Mouse (Mus musculus): ENCODE data around the gene Spag9. TPM values are rescaled to one million over a fixed set of nuclear protein-coding genes. Genes with fewer than 3 reads are reported as not detected.
"Not testable (repeated sequence)": the region's sequence is repeated elsewhere in the genome, so short reads cannot be mapped to it uniquely, and the experiment has no call there.

The Spag9 gene
- polyA plus RNA-seq, 1 experiment from 2014 or later: 82.7 TPM

DNA sequence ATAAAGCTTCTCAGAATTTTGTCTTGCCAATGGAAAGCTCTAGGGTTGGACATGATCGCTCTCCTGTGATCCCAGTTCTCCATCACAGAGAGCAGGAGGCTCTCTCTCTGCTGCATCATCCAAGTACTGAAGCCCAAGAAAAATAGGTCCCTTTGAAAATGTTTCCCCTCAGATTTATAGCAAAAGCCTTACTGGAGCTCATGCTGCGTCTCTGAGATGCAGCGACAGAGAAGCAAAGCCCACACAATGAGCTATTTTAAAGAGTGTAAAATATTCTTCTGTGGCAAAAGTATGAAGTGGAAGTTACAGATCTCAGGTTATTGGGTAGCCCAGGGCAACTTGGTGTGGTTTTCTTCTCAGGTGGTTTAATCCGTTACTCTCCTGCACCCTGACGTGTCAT is 68.0 kb downstream of the Spag9 start:
- no peak overlapping the region for H3K27ac ChIP-seq (ENCODE audit: low read length)
- no peak overlapping the region for H3K9ac ChIP-seq (ENCODE audit: low read depth, low read length)
- H3K4me3 ChIP-seq (ENCODE audit: low read depth, low read length): no peak overlapping the region
- no peaks in the 10 kb centered on the region for H3K9me3 ChIP-seq (replicated peaks; ENCODE audit: control insufficient read depth, low read length, poor library complexity, severe bottlenecking)
- no peaks in the 10 kb centered on the region for H3K27me3 ChIP-seq (ENCODE audit: control insufficient read depth, insufficient read depth, low read depth, low read length)
- H3K4me2 ChIP-seq (ENCODE audit: low read length): no peak overlapping the region
- ATAC-seq: no peak
- 96% methylated on average over 5 of the region's 5 CpGs for WGBS
- peaks cover 8% of the 10 kb centered on the region for H3K36me3 ChIP-seq (ENCODE audit: control insufficient read depth, insufficient read depth, low read length)
- H3K4me1 ChIP-seq (ENCODE audit: control insufficient read depth, insufficient read depth, low read length): no peaks in the 10 kb centered on the region

DNA sequence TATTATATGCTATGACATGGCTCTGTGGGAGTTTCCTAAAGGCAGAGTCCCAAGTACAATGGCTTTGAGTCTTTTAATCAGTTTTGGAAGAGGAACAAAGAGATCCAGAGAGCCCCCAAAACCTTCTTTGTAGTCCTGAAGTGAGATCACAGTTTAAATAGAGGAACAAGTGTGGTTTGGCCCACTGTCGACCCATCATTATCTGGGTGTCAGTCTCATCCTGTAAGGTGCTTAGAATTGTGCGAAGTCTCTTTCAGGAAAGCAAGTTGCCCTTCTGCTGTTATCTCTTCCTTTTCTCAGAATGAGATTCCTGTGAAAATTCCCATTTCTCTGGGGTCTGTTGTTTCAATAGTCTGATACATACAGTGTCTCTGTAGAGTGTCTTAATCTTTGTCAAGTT is 74.6 kb downstream of the Spag9 start:
- Histone ChIP-seq H3K27ac (ENCODE audit: low read length) (no peak overlapping the region), H3K36me3 (ENCODE audit: control insufficient read depth, insufficient read depth, low read length) (peaks cover 6% of the 10 kb centered on the region), H3K4me1 (ENCODE audit: control insufficient read depth, insufficient read depth, low read length) (no peaks in the 10 kb centered on the region), H3K9me3 (replicated peaks; ENCODE audit: control insufficient read depth, low read length, poor library complexity, severe bottlenecking) (no peaks in the 10 kb centered on the region), H3K4me3 (ENCODE audit: low read depth, low read length) (no peak overlapping the region), H3K4me2 (ENCODE audit: low read length) (no peak overlapping the region), H3K27me3 (ENCODE audit: control insufficient read depth, insufficient read depth, low read depth, low read length) (no peaks in the 10 kb centered on the region), H3K9ac (ENCODE audit: low read depth, low read length) (no peak overlapping the region)
- WGBS: 80% methylated on average over 2 of the region's 2 CpGs
- no peak for ATAC-seq

DNA sequence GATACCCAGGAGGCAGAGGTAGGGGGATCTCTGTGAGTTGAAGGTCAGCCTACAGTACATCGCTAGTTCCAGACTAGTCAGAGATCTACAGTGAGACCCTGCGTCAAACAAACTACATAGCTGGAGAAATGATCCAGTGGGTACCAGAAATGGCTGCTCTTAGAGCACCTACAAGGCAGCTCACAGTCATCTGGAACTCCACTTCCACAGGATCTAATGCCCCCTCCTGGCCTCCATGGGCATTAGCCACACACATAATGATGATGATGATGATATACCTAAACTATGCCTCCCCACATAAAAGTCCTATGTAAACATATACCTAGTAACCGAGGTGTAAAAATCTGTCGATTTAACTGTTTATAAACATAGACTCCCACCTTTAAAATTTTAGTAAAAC is 77.4 kb downstream of the Spag9 start:
- Histone ChIP-seq H3K4me2 (ENCODE audit: low read length) (no peak overlapping the region), H3K9me3 (replicated peaks; ENCODE audit: control insufficient read depth, low read length, poor library complexity, severe bottlenecking) (no peaks in the 10 kb centered on the region), H3K9ac (ENCODE audit: low read depth, low read length) (no peak overlapping the region), H3K4me3 (ENCODE audit: low read depth, low read length) (no peak overlapping the region), H3K27me3 (ENCODE audit: control insufficient read depth, insufficient read depth, low read depth, low read length) (no peaks in the 10 kb centered on the region), H3K27ac (ENCODE audit: low read length) (no peak overlapping the region), H3K36me3 (ENCODE audit: control insufficient read depth, insufficient read depth, low read length) (peaks cover 9% of the 10 kb centered on the region), H3K4me1 (ENCODE audit: control insufficient read depth, insufficient read depth, low read length) (no peaks in the 10 kb centered on the region)
- no peak for ATAC-seq
- WGBS: 86% methylated on average over 4 of the region's 4 CpGs

DNA sequence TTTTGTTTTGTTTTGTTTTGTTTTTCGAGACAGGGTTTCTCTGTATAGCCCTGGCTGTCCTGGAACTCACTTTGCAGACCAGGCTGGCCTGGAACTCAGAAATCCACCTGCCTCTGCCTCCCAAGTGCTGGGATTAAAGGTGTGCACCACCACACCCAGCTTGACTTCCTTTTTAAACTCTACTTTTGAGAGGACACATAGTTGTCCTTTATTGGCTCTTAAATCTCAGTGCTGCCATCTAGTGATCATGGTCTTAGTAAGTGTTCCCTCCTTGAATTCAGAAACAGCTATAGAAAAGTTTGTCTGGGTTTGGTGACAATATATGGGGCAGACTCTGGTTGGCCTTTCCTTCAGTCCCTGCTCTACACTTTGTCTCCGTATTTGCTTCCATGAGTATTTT is 91.1 kb downstream of the Spag9 start:
- H3K4me3 ChIP-seq (ENCODE audit: low read depth, low read length); H3K9ac ChIP-seq (ENCODE audit: low read depth, low read length); H3K27ac ChIP-seq (ENCODE audit: low read length); H3K9me3 ChIP-seq (replicated peaks; ENCODE audit: control insufficient read depth, low read length, poor library complexity, severe bottlenecking); ATAC-seq; H3K4me2 ChIP-seq (ENCODE audit: low read length); H3K4me1 ChIP-seq (ENCODE audit: control insufficient read depth, insufficient read depth, low read length); H3K27me3 ChIP-seq (ENCODE audit: control insufficient read depth, insufficient read depth, low read depth, low read length): not testable (repeated sequence)
- peaks cover 47% of the 10 kb centered on the region for H3K36me3 ChIP-seq (ENCODE audit: control insufficient read depth, insufficient read depth, low read length)
- 91% methylated on average over 2 of the region's 2 CpGs for WGBS

DNA sequence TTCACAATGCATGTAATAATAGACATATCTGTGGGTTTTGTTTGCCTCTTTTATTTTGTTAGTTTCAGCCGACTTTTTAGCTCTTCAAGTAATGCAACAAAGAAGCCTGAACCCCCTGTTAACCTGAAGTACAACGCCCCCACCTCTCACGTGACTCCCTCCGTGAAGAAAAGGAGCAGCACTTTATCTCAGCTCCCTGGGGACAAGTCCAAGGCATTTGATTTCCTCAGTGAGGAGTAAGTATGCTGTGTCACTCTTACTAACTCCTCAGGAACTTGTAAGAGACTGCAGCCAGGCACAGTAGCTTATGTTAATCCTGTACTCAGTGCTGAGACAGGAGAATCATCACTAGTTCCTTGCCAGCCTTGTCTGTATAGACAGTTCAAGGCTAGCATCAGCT is 94.6 kb downstream of the Spag9 start:
- no peak overlapping the region for H3K9ac ChIP-seq (ENCODE audit: low read depth, low read length)
- H3K4me1 ChIP-seq (ENCODE audit: control insufficient read depth, insufficient read depth, low read length): no peaks in the 10 kb centered on the region
- peaks cover 43% of the 10 kb centered on the region for H3K36me3 ChIP-seq (ENCODE audit: control insufficient read depth, insufficient read depth, low read length)
- H3K27me3 ChIP-seq (ENCODE audit: control insufficient read depth, insufficient read depth, low read depth, low read length): no peaks in the 10 kb centered on the region
- H3K4me2 ChIP-seq (ENCODE audit: low read length): no peak overlapping the region
- H3K4me3 ChIP-seq (ENCODE audit: low read depth, low read length): no peak overlapping the region
- no peak overlapping the region for H3K27ac ChIP-seq (ENCODE audit: low read length)
- WGBS: 79% methylated on average over 4 of the region's 4 CpGs
- ATAC-seq: no peak
- H3K9me3 ChIP-seq (replicated peaks; ENCODE audit: control insufficient read depth, low read length, poor library complexity, severe bottlenecking): no peaks in the 10 kb centered on the region

DNA sequence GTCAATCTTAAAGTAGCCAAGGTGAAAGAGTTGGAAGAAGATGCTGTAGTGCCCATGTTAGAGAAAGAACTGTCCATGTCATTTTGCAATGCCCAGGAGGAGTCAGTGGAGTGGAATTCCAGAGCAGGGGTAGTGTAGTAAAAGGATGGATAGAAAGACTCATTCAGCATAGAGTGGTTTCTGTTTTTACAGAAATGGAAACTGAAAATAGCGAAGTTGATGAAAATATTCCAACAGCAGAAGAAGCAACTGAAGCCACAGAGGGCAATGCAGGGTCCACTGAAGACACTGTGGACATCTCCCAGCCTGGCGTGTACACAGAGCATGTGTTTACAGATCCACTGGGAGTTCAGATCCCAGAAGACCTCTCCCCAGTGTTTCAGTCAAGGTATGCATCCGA is 101.6 kb downstream of the Spag9 start:
- no peak overlapping the region for H3K9ac ChIP-seq (ENCODE audit: low read depth, low read length)
- H3K27me3 ChIP-seq (ENCODE audit: control insufficient read depth, insufficient read depth, low read depth, low read length): no peaks in the 10 kb centered on the region
- ATAC-seq: no peak
- H3K36me3 ChIP-seq (ENCODE audit: control insufficient read depth, insufficient read depth, low read length): peaks cover 36% of the 10 kb centered on the region
- no peaks in the 10 kb centered on the region for H3K4me1 ChIP-seq (ENCODE audit: control insufficient read depth, insufficient read depth, low read length)
- H3K9me3 ChIP-seq (replicated peaks; ENCODE audit: control insufficient read depth, low read length, poor library complexity, severe bottlenecking): no peaks in the 10 kb centered on the region
- H3K4me3 ChIP-seq (ENCODE audit: low read depth, low read length): no peak overlapping the region
- WGBS: 92% methylated on average over 3 of the region's 3 CpGs
- H3K27ac ChIP-seq (ENCODE audit: low read length): no peak overlapping the region
- no peak overlapping the region for H3K4me2 ChIP-seq (ENCODE audit: low read length)

DNA sequence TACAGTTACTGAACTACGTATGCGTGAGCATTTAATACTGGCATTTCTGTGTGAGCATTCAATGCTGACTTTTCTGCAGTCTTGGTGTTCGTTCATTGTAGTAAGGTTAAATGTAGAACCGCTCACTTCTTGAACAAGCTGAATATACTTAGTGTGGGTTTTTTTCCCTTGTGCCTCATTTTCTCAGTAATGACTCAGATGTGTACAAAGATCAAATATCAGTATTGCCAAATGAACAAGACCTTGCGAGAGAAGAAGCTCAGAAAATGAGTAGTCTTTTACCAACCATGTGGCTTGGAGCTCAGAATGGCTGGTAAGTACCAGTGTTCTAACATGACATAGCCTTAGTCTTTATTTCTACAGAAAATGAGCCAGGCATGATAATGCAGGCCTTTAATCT is 102.9 kb downstream of the Spag9 start:
- Histone ChIP-seq H3K4me1 (ENCODE audit: control insufficient read depth, insufficient read depth, low read length) (no peaks in the 10 kb centered on the region), H3K4me2 (ENCODE audit: low read length) (no peak overlapping the region), H3K4me3 (ENCODE audit: low read depth, low read length) (no peak overlapping the region), H3K27ac (ENCODE audit: low read length) (no peak overlapping the region), H3K9ac (ENCODE audit: low read depth, low read length) (no peak overlapping the region), H3K36me3 (ENCODE audit: control insufficient read depth, insufficient read depth, low read length) (peaks cover 32% of the 10 kb centered on the region), H3K9me3 (replicated peaks; ENCODE audit: control insufficient read depth, low read length, poor library complexity, severe bottlenecking) (no peaks in the 10 kb centered on the region), H3K27me3 (ENCODE audit: control insufficient read depth, insufficient read depth, low read depth, low read length) (no peaks in the 10 kb centered on the region)
- no peak for ATAC-seq
- 97% methylated on average over 5 of the region's 5 CpGs for WGBS

DNA sequence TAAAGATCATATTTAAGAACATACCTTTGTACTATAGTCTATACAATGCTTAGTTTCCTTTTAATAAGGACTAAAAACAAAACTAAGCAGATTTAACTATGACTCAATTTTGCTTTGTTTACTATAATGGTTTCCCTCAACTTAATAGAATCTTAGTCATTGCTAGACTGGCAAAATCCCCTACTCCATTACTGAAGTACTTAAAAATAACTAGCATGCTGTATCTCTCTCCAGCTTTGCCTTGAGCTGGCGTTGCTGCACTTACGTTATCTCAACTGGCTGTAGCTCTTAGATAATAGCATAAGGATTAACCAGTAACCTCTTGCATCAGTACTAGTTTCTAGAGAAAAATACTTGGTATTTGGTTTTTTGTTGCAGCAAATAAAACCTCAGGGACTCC is 117.9 kb downstream of the Spag9 start:
- no peak overlapping the region for H3K4me2 ChIP-seq (ENCODE audit: low read length)
- H3K27me3 ChIP-seq (ENCODE audit: control insufficient read depth, insufficient read depth, low read depth, low read length): no peaks in the 10 kb centered on the region
- no peak overlapping the region for H3K27ac ChIP-seq (ENCODE audit: low read length)
- 96% methylated on average over 2 of the region's 2 CpGs for WGBS
- H3K4me1 ChIP-seq (ENCODE audit: control insufficient read depth, insufficient read depth, low read length): no peaks in the 10 kb centered on the region
- no peak overlapping the region for H3K9ac ChIP-seq (ENCODE audit: low read depth, low read length)
- H3K9me3 ChIP-seq (replicated peaks; ENCODE audit: control insufficient read depth, low read length, poor library complexity, severe bottlenecking): no peaks in the 10 kb centered on the region
- H3K36me3 ChIP-seq (ENCODE audit: control insufficient read depth, insufficient read depth, low read length): peaks cover 41% of the 10 kb centered on the region
- ATAC-seq: no peak
- no peak overlapping the region for H3K4me3 ChIP-seq (ENCODE audit: low read depth, low read length)

DNA sequence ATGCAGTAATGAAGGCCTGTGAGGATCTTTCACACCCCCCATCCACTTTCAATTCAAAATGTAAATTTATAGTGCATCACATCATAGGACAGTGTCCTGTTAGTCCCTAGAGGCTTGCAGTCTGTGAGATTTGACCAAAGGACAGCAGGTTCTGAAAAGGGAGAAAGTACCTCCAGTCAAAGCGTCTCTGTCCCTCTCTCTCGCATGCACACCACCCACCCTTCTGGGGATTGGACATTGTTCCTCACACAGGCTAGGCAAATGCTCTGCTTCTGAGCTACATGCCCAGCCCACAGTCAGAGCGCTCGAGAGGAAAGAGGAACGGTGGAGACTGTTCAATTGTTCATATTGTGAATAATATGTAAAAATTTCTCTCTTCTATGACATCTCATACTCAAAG is 119.5 kb downstream of the Spag9 start:
- no peak overlapping the region for H3K27ac ChIP-seq (ENCODE audit: low read length)
- 97% methylated on average over 5 of the region's 5 CpGs for WGBS
- ATAC-seq: no peak
- peaks cover 35% of the 10 kb centered on the region for H3K36me3 ChIP-seq (ENCODE audit: control insufficient read depth, insufficient read depth, low read length)
- no peaks in the 10 kb centered on the region for H3K9me3 ChIP-seq (replicated peaks; ENCODE audit: control insufficient read depth, low read length, poor library complexity, severe bottlenecking)
- H3K27me3 ChIP-seq (ENCODE audit: control insufficient read depth, insufficient read depth, low read depth, low read length): no peaks in the 10 kb centered on the region
- H3K9ac ChIP-seq (ENCODE audit: low read depth, low read length): no peak overlapping the region
- no peak overlapping the region for H3K4me2 ChIP-seq (ENCODE audit: low read length)
- no peak overlapping the region for H3K4me3 ChIP-seq (ENCODE audit: low read depth, low read length)
- no peaks in the 10 kb centered on the region for H3K4me1 ChIP-seq (ENCODE audit: control insufficient read depth, insufficient read depth, low read length)

DNA sequence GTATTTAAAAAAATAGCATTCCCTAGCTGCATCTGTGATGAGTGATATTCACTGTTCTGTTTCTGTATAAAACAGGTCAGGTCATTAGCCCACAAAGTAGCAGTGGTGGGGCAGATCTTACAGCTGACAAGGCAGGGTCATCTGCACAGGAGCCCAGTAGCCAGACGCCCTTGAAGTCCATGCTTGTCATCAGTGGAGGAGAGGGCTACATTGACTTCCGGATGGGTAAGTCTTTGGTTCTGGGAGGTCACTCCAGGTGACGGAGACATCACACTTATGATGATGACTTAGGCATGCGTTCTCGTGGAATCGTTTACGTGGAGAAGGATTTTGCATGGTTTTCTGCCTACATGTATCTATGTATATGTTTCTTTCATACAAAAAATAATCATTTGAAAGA is 120.8 kb downstream of the Spag9 start:
- H3K27ac ChIP-seq (ENCODE audit: low read length): no peak overlapping the region
- H3K36me3 ChIP-seq (ENCODE audit: control insufficient read depth, insufficient read depth, low read length): peaks cover 41% of the 10 kb centered on the region
- no peak overlapping the region for H3K4me2 ChIP-seq (ENCODE audit: low read length)
- H3K27me3 ChIP-seq (ENCODE audit: control insufficient read depth, insufficient read depth, low read depth, low read length): no peaks in the 10 kb centered on the region
- WGBS: 97% methylated on average over 7 of the region's 7 CpGs
- no peaks in the 10 kb centered on the region for H3K9me3 ChIP-seq (replicated peaks; ENCODE audit: control insufficient read depth, low read length, poor library complexity, severe bottlenecking)
- ATAC-seq: no peak
- no peak overlapping the region for H3K9ac ChIP-seq (ENCODE audit: low read depth, low read length)
- H3K4me3 ChIP-seq (ENCODE audit: low read depth, low read length): no peak overlapping the region
- no peaks in the 10 kb centered on the region for H3K4me1 ChIP-seq (ENCODE audit: control insufficient read depth, insufficient read depth, low read length)
